8 mouse cellular contexts compared by ENCODE assay signal in the genomic region with DNA sequence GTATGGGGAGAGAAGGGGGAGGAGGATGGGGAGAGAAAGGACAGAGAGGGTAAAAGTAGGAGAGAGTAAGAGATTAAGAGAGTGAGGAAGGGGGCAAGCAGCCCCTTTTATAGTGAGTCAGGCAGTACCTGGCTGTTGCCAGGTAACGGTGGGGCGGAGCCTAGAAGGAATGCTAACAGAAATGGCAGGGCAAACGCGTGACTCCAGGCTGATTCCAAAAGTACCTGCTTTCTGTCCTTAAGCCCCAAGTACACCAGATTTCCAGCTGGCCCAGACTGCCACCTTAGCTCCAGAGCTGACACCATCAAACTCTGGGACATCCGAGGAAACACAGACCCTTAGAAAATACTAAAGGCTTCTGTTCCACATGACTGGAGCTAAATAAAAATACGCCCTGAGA. TPM values are rescaled to one million over a fixed set of nuclear protein-coding genes. Genes with fewer than 3 reads are reported as not detected.
A peak's percentile ranks its signal among the peaks of the same experiment; 100 is the strongest.
DNase-seq lines count a peak whose midpoint lies in the region; ATAC-seq and TF ChIP-seq lines count a peak whose summit lies in the region.

No protein-coding gene starts in this region.

- no peak overlapping the region for H3K27ac ChIP-seq in limb, embryonic 11.5 days (replicated peaks; ENCODE audit: low read depth, low read length)
- no peak overlapping the region for H3K27ac ChIP-seq in limb, embryonic 10.5 days
- peak overlapping the region; percentile 7; the same call in 1 of the 2 replicates for H3K27ac ChIP-seq in embryonic facial prominence, embryonic 13.5 days
- H3K27ac ChIP-seq in lung, postnatal 0 days (ENCODE audit: low read length) = peak overlapping the region; percentile 38

- no peak for ATAC-seq in limb, embryonic 11.5 days (ENCODE audit: insufficient number of reproducible peaks, low FRiP score, low TSS enrichment, low read depth)
- no peak for ATAC-seq in embryonic facial prominence, embryonic 13.5 days (ENCODE audit: insufficient number of reproducible peaks, insufficient read depth, low FRiP score, low TSS enrichment, low read depth)
- ATAC-seq in lung, postnatal 0 days = peak; percentile 35
- no peak for ATAC-seq in monocyte, adult 5-6 weeks (replicated peaks; ENCODE audit: insufficient number of reproducible peaks, low FRiP score, low TSS enrichment, poor library complexity, severe bottlenecking)

- no peak; the same call in 1 of the 2 replicates for TF ChIP-seq EP300 in lung, postnatal 0 days (IDR thresholded peaks at IDR 0.05)

- H3K27me3 ChIP-seq in limb, embryonic 11.5 days (ENCODE audit: control insufficient read depth, insufficient read depth, low read length) = no peaks in the 10 kb centered on the region
- H3K27me3 ChIP-seq in limb, embryonic 10.5 days (ENCODE audit: low read depth, poor library complexity, severe bottlenecking) = peaks cover 23% of the 10 kb centered on the region; the same call in 1 of the 2 replicates
- H3K27me3 ChIP-seq in embryonic facial prominence, embryonic 13.5 days = no peaks in the 10 kb centered on the region
- H3K27me3 ChIP-seq in lung, postnatal 0 days (replicated peaks; ENCODE audit: insufficient read depth, low read length) = no peaks in the 10 kb centered on the region

- no peaks in the 10 kb centered on the region for H3K9me3 ChIP-seq in limb, embryonic 11.5 days (ENCODE audit: control insufficient read depth, low read length)
- H3K9me3 ChIP-seq in limb, embryonic 10.5 days (replicated peaks) = no peaks in the 10 kb centered on the region
- H3K9me3 ChIP-seq in embryonic facial prominence, embryonic 13.5 days = no peaks in the 10 kb centered on the region
- no peaks in the 10 kb centered on the region for H3K9me3 ChIP-seq in lung, postnatal 0 days (ENCODE audit: low read length)

- peak overlapping the region; percentile 16; the same call in 1 of the 2 replicates for H3K4me2 ChIP-seq in limb, embryonic 11.5 days (ENCODE audit: low read depth, severe bottlenecking)
- peak overlapping the region; percentile 46 for H3K4me2 ChIP-seq in embryonic facial prominence, embryonic 13.5 days
- H3K4me2 ChIP-seq in lung, postnatal 0 days (replicated peaks; ENCODE audit: low read depth, low read length) = peak overlapping the region; percentile 25

- peaks cover 8% of the 10 kb centered on the region for H3K4me1 ChIP-seq in limb, embryonic 11.5 days (ENCODE audit: control insufficient read depth, insufficient read depth, low read length)
- peaks cover 54% of the 10 kb centered on the region for H3K4me1 ChIP-seq in limb, embryonic 10.5 days
- H3K4me1 ChIP-seq in embryonic facial prominence, embryonic 13.5 days = peaks cover 50% of the 10 kb centered on the region
- peaks cover 20% of the 10 kb centered on the region; the same call in 1 of the 2 replicates for H3K4me1 ChIP-seq in lung, postnatal 0 days (ENCODE audit: insufficient read depth, low read depth, low read length)

- WGBS in limb, embryonic 11.5 days = 32% methylated on average over 6 of the region's 6 CpGs
- 38% methylated on average over 6 of the region's 6 CpGs for WGBS in limb, embryonic 10.5 days
- 26% methylated on average over 6 of the region's 6 CpGs for WGBS in embryonic facial prominence, embryonic 13.5 days
- 32% methylated on average over 6 of the region's 6 CpGs for WGBS in lung, postnatal 0 days

- no peak for TF ChIP-seq CTCF in lung, postnatal 0 days (IDR thresholded peaks at IDR 0.05)

- H3K9ac ChIP-seq in limb, embryonic 11.5 days (ENCODE audit: low read length) = no peak overlapping the region
- peak overlapping the region; percentile 7; the same call in 1 of the 2 replicates for H3K9ac ChIP-seq in embryonic facial prominence, embryonic 13.5 days
- H3K9ac ChIP-seq in lung, postnatal 0 days (replicated peaks; ENCODE audit: low read depth) = no peak overlapping the region

- no peak overlapping the region for H3K4me3 ChIP-seq in limb, embryonic 11.5 days (ENCODE audit: low read depth, low read length)
- H3K4me3 ChIP-seq in limb, embryonic 10.5 days = no peak overlapping the region
- peak overlapping the region; percentile 10; the same call in 1 of the 2 replicates for H3K4me3 ChIP-seq in embryonic facial prominence, embryonic 13.5 days
- H3K4me3 ChIP-seq in lung, postnatal 0 days (ENCODE audit: low read depth, low read length) = no peak overlapping the region

- DNase-seq in limb, embryonic 11.5 days (ENCODE audit: low spot score) = peak; percentile 40
- no peak for DNase-seq in limb, embryonic 10.5 days (ENCODE audit: low spot score)
- peak; percentile 92 for DNase-seq in kidney, adult 8-10 months
- DNase-seq in lung, postnatal 0 days (ENCODE audit: low spot score) = peak; percentile 80
- DNase-seq in layer of hippocampus, adult 11-12 months (ENCODE audit: low spot score) = no peak
- DNase-seq in frontal cortex, postnatal 14 days (ENCODE audit: low spot score in 2 of 2) = no peak

- no peaks in the 10 kb centered on the region for H3K36me3 ChIP-seq in limb, embryonic 11.5 days (ENCODE audit: control insufficient read depth, insufficient read depth, low read length)
- H3K36me3 ChIP-seq in limb, embryonic 10.5 days = no peaks in the 10 kb centered on the region
- no peaks in the 10 kb centered on the region for H3K36me3 ChIP-seq in embryonic facial prominence, embryonic 13.5 days
- H3K36me3 ChIP-seq in lung, postnatal 0 days (ENCODE audit: insufficient read depth, low read length) = no peaks in the 10 kb centered on the region

RNA-seq across cellular contexts. Expression of gene Ablim1, which starts 40.0 kb away (rescaled TPM):
- 16.8 and 17.9 TPM in 2 replicates for polyA plus RNA-seq in limb, embryonic 11.5 days (2014; fragmentation: Nextera tagmentation; extraction: Ambion mirVana)
- 13.3 and 16.4 TPM in 2 replicates for polyA plus RNA-seq in limb, embryonic 10.5 days (2016; fragmentation: Nextera tagmentation; extraction: Ambion mirVana)
- 33.3 and 36.0 TPM in 2 replicates for polyA plus RNA-seq in embryonic facial prominence, embryonic 13.5 days (2015; fragmentation: Nextera tagmentation; extraction: Ambion mirVana)
- 50.1 and 50.7 TPM in 2 replicates for polyA plus RNA-seq in lung, postnatal 0 days (2015; fragmentation: Nextera tagmentation; extraction: Ambion mirVana)
- 62.1 to 195 TPM (median 62.9 TPM) in 3 replicates for total RNA-seq in monocyte, adult 5-6 weeks (2017)

Comparison
In these comparisons a context has a peak if more than half of its experiments do, and no peak if none do; other contexts are left out.
1. DNase-seq: peak in limb, embryonic 11.5 days (single experiment), kidney, adult 8-10 months (2 of 2) and lung, postnatal 0 days (single experiment); none in limb, embryonic 10.5 days (single experiment), layer of hippocampus, adult 11-12 months (single experiment) and frontal cortex, postnatal 14 days (0 of 2).
2. H3K27ac ChIP-seq: peak in embryonic facial prominence, embryonic 13.5 days (single experiment) and lung, postnatal 0 days (single experiment); none in limb, embryonic 11.5 days (single experiment) and limb, embryonic 10.5 days (single experiment).
3. Peak in every context shown above with its lines, with median percentiles within 50 percentile points of each other: H3K4me2 ChIP-seq.